Mouse (Mus musculus) forebrain, embryonic 12.5 days (tissue): ENCODE measurements around the gene Zfp14. TPM values are rescaled to one million over a fixed set of nuclear protein-coding genes. Genes with fewer than 3 reads are reported as not detected.
A peak's percentile ranks its signal among the peaks of the same experiment; 100 is the strongest.

ENCODE experiments used
- ATAC-seq: fragments of 200-750 bp; cut with Nextera tagmentation; 2 replicates; pipeline ENCODE4 v1.8.0; 2017; ENCODE audit warnings: moderate TSS enrichment; ENCODE audit not compliant: low FRiP score
- H3K27ac ChIP-seq: fragments of 300-500 bp; sonication (generic); 2 replicates; pipeline ENCODE4 v1.5.1; 2016; ENCODE audit warnings: mild to moderate bottlenecking
- H3K27me3 ChIP-seq: fragments of 300-500 bp; sonication (generic); 2 replicates; pipeline ENCODE4 v1.6.1; 2016; ENCODE audit warnings: mild to moderate bottlenecking
- H3K36me3 ChIP-seq: fragments of 300-500 bp; sonication (generic); replicated peaks from 2 replicates; pipeline ENCODE4 v1.6.1; 2016; ENCODE audit warnings: mild to moderate bottlenecking
- H3K4me1 ChIP-seq: fragments of 300-500 bp; sonication (generic); 2 replicates; pipeline ENCODE4 v1.6.1; 2016
- H3K4me2 ChIP-seq: fragments of 300-500 bp; sonication (generic); 2 replicates; pipeline ENCODE4 v1.6.1; 2016; ENCODE audit warnings: mild to moderate bottlenecking, moderate library complexity
- H3K4me3 ChIP-seq: fragments of 300-500 bp; sonication (generic); replicated peaks from 2 replicates; pipeline ENCODE4 v1.5.1; 2016; ENCODE audit warnings: mild to moderate bottlenecking
- H3K9ac ChIP-seq: fragments of 300-500 bp; sonication (generic); 2 replicates; pipeline ENCODE4 v1.6.1; 2016; ENCODE audit warnings: mild to moderate bottlenecking
- H3K9me3 ChIP-seq: fragments of 300-500 bp; sonication (generic); 2 replicates; pipeline ENCODE4 v1.6.1; 2016
- WGBS: fragments of 180-500 bp; shearing (Covaris S2); methylation state at CpG from one replicate; pipeline ENCODE4 v1.1.7; 2016; 5-methylcytosine and 5-hydroxymethylcytosine counted together
- polyA plus RNA-seq: library from polyadenylated mRNA; unstranded; fragments of >200 nt; fragmentation: Nextera tagmentation; extraction: Ambion mirVana; gene quantifications from 2 replicates; pipeline ENCODE4 v1.2.1, GENCODE M21; 2016

The Zfp14 gene
- polyA plus RNA-seq, 1 experiment from 2014 or later: 6.0 TPM

DNA sequence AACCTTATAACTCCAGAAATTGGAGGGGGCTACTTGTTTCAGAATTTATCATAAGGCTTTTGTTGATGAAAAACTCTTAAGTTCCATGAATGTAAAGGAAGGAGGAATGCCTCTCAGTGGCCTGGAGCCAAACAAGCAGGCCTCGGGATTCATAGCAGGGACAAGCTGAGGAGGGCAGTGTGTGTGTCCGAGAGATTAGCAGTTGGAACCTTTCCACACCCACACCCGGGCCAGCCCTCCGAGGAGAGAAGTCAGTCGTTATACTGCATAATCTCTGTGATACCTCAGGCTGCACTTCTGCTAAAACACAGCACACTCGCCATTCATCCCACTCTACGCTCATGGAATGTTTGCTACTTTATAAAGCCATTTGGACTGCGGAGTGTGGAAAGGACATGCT lies 27.4 kb downstream of the Zfp14 start:
- no peak for ATAC-seq
- no peaks in the 10 kb centered on the region for H3K9me3 ChIP-seq
- no peaks in the 10 kb centered on the region for H3K27me3 ChIP-seq
- H3K4me2 ChIP-seq: no peak overlapping the region
- no peaks in the 10 kb centered on the region for H3K4me1 ChIP-seq
- H3K9ac ChIP-seq: no peak overlapping the region
- peaks cover 83% of the 10 kb centered on the region for H3K36me3 ChIP-seq
- no peak overlapping the region for H3K27ac ChIP-seq
- 93% methylated on average over 8 of the region's 8 CpGs for WGBS
- H3K4me3 ChIP-seq: no peak overlapping the region

DNA sequence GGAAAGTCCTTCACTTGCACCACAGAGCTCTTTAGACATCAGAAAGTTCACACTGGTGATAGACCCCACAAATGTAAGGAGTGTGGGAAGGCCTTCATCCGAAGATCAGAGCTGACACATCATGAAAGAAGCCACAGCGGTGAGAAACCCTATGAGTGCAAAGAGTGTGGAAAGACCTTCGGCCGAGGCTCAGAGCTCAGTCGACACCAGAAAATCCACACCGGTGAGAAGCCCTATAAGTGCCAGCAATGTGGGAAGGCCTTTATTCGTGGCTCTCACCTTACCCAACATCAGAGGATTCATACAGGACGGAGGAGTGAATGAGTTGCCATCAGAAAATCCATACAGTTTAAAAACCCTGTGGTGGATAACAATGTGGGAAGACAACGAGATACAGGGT lies 27.9 kb downstream of the Zfp14 start:
- H3K4me2 ChIP-seq: no peak overlapping the region
- H3K27me3 ChIP-seq: no peaks in the 10 kb centered on the region
- H3K27ac ChIP-seq: no peak overlapping the region
- ATAC-seq: no peak
- H3K9ac ChIP-seq: no peak overlapping the region
- WGBS: 95% methylated on average over 9 of the region's 9 CpGs
- peaks cover 87% of the 10 kb centered on the region for H3K36me3 ChIP-seq
- H3K9me3 ChIP-seq: no peaks in the 10 kb centered on the region
- no peak overlapping the region for H3K4me3 ChIP-seq
- H3K4me1 ChIP-seq: no peaks in the 10 kb centered on the region

DNA sequence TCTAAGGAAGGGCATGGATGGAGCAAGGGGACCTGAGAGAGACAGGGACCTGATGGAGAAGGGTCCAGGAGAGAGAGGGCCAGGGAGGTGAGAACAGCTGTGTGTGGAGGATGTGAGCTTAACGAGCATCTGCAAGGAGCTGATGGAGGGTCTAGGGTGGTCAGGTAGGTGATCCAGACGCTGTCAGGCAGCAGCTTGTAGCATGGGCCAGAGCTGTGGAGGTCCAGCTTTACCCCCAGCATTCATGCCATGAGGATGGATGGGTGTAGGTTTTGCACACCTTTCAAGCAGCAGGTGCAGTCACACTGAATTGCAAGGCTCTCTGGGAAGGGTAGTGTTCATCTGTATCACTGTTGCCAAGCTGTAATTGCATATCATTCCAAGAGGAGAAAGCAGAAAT lies 31.6 kb downstream of the Zfp14 start:
- H3K36me3 ChIP-seq: peaks cover 92% of the 10 kb centered on the region
- 92% methylated on average over 2 of the region's 2 CpGs for WGBS

DNA sequence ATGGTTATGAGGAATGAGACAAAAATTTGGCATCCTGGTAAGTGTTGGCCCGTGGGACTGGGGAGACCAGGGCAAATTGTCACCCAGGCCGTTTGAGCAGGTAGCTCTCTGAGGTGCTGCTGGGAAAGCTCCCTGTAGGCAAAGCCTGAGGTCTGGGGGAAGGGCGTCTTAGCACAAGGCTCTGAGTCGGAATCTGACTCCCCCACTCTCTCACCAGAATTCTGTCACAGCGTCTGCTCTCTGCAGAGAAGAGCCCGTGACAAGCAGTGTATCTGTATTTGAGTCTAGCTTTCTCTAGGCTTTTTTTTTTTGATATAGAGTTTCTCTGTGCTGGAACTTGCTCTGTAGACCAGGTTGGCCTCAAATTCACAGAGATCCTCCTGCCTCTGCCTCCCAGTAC lies 34.0 kb downstream of the Zfp14 start:
- Histone ChIP-seq H3K27me3 (no peaks in the 10 kb centered on the region), H3K4me1 (no peaks in the 10 kb centered on the region), H3K4me3 (no peak overlapping the region), H3K36me3 (peaks cover 82% of the 10 kb centered on the region), H3K9ac (no peak overlapping the region), H3K9me3 (no peaks in the 10 kb centered on the region), H3K27ac (no peak overlapping the region), H3K4me2 (no peak overlapping the region)
- WGBS: 95% methylated on average over 6 of the region's 6 CpGs
- no peak for ATAC-seq

More for the DNA sequence above, 31.6 kb downstream of the Zfp14 start:
- Histone ChIP-seq H3K4me1 (no peaks in the 10 kb centered on the region), H3K27me3 (no peaks in the 10 kb centered on the region), H3K9me3 (no peaks in the 10 kb centered on the region), H3K4me2 (no peak overlapping the region), H3K9ac (no peak overlapping the region), H3K27ac (no peak overlapping the region), H3K4me3 (no peak overlapping the region)
- ATAC-seq: no peak

DNA sequence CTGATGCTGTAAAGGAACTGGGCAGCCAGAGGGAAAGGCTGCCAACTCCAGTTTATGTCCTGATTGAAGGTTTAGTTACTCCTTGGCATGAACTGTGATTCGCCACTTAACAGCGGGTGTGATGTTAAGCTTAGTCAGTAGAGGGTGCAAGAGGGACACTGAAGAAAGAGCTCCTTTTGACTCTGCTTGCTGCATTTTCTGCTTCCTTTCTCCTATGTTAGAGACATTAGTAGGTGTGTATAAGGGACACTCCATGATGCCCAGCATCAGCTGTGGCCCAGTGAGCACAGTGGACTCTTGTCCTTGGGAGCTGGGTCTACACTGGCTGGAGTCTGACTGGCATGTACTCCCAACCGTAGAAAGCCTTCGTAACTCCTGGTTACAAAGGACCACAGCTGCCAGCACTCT lies 38.2 kb downstream of the Zfp14 start:
- Histone ChIP-seq H3K4me3 (no peak overlapping the region), H3K27ac (no peak overlapping the region), H3K36me3 (peaks cover 64% of the 10 kb centered on the region), H3K4me1 (peaks cover 15% of the 10 kb centered on the region; the same call in 1 of the 2 replicates), H3K27me3 (no peaks in the 10 kb centered on the region), H3K9me3 (no peaks in the 10 kb centered on the region), H3K4me2 (no peak overlapping the region), H3K9ac (no peak overlapping the region)
- ATAC-seq: no peak
- WGBS: 80% methylated on average over 4 of the region's 4 CpGs

DNA sequence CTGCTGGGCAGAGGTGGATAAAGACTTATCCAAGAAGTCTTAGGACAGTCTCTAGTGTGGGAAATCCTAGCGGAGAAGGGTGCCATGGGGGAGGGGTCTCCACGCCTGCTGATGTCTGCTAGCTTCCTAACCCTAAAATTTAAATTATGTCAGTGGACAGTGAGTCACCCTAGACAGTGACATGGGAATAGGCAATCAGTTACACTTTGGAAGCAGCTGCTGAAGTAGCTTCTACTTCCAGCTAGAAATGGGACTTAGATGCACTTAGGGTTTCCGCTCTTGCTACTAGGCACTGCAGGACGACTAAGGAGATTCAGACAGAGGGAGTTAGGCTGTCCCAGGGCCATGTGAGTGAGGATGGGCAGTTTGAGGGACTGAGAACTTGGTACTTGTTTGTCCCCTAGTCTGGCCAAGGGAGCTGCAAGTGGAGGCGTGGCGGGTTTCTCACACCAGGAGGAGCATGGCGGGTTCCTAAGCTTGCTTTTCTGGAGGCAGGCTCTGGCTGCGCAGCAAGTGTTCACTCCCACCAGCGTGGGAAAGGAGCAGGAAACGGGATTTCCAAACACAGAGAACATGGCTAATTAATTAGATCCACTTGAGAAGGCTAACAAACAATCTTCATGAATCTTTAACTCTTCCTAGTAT lies 40.5 kb downstream of the Zfp14 start:
- H3K9me3 ChIP-seq: no peaks in the 10 kb centered on the region
- no peak overlapping the region for H3K4me3 ChIP-seq
- H3K9ac ChIP-seq: no peak overlapping the region
- H3K36me3 ChIP-seq: peaks cover 49% of the 10 kb centered on the region
- H3K4me1 ChIP-seq: peaks cover 15% of the 10 kb centered on the region; the same call in 1 of the 2 replicates
- H3K27ac ChIP-seq: peak overlapping the region; percentile 68; the same call in 1 of the 2 replicates
- no peak for ATAC-seq
- H3K4me2 ChIP-seq: no peak overlapping the region
- 85% methylated on average over 10 of the region's 10 CpGs for WGBS
- H3K27me3 ChIP-seq: no peaks in the 10 kb centered on the region

DNA sequence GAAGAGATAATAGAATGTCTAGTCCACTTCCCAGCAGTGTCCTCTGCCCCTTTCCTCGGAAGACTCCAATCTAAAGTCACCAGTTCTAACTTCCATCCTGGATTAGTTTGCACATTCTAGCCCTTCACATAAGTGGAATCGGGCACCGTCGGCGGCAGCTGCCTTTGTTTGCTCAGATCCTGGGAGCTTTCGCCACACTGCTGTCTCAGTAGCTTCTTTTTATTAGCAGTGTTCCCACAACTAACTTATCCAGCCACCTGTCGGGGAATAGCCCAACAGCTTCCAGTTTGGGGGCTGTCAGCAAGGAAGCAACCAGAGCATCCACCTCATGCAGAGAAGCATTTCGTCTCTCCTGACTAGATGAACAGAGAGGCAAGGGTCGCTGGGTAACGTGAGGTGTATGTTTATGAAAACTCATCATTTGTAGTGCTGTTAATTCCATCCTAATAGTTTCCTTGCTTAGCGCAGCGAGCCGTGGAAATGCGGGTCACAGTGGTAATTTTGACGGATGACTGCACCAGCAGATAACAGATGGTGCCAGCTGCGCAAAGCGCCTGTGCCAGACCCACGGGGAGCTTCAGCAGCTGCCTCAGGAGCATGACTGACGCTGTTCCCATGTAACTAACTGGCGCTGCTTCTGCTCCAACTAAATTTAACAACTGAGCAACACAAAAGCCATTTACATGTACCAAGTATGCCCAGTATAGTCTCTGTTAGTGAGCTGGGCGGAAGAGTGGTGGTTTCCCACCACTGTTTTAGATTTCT lies 41.7 kb downstream of the Zfp14 start:
- peak; percentile 76; the same call in 1 of the 2 replicates for ATAC-seq
- H3K27ac ChIP-seq: peak overlapping the region; percentile 68
- H3K4me2 ChIP-seq: no peak overlapping the region
- no peaks in the 10 kb centered on the region for H3K9me3 ChIP-seq
- no peak overlapping the region for H3K4me3 ChIP-seq
- H3K36me3 ChIP-seq: peaks cover 43% of the 10 kb centered on the region
- peaks cover 15% of the 10 kb centered on the region; the same call in 1 of the 2 replicates for H3K4me1 ChIP-seq
- WGBS: 77% methylated on average over 21 of the region's 21 CpGs
- no peaks in the 10 kb centered on the region for H3K27me3 ChIP-seq
- H3K9ac ChIP-seq: no peak overlapping the region

DNA sequence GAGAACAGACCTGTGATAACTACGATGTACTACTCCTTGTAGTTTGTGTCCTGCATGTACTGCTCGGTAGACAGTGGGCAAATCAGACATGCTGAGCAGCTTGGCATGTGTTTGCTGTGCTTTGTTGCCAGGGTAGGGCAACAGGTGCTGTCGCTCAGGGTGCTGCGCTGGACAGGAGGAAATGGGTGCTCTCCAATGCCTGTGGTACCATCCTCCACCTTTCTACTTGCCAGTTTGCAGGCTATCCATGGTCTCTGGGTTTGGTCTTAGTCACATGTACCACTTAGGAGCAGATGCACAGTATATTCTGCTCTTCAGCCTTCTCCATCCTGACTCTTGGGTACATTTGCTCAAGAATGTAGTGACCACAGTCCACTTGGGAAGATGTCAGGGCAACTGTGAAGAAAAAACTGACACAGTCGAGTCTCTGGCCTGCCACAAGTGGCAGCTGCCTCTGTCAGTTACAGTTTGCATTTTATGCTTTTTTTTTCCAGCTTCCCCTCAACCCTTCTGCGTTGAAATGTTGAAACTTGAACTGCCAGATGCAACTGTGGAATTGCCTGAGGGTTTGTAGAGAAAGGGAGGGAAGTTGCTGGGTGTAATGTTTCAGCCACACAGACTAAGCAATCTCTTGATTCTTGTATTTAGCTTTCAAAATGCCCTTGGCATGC lies 43.0 kb downstream of the Zfp14 start:
- Histone ChIP-seq H3K4me2 (no peak overlapping the region), H3K4me3 (no peak overlapping the region), H3K27ac (no peak overlapping the region), H3K36me3 (peaks cover 29% of the 10 kb centered on the region), H3K9me3 (no peaks in the 10 kb centered on the region), H3K4me1 (peaks cover 15% of the 10 kb centered on the region; the same call in 1 of the 2 replicates), H3K27me3 (no peaks in the 10 kb centered on the region), H3K9ac (no peak overlapping the region)
- 85% methylated on average over 6 of the region's 6 CpGs for WGBS
- ATAC-seq: no peak

DNA sequence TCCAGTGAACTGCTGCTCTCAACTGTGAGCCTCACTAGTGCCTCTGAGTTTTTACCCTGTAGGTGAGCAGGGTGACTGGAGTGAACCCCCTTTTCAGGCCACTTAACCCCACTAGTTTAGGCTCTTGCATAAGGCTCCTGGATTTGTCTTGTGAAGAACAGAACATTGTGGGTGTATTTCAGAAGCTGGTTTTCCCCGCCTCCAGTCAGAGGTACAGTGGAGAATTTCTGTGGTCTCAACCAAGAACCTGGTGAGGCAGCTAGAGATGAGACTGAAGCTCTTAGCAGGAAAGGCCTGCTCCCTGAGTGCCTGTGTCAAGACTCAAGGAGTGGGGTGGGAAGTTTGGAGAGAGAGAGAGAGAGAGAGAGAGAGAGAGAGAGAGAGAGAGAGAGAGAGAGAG lies 43.6 kb downstream of the Zfp14 start:
- Histone ChIP-seq H3K4me3 (no peak overlapping the region), H3K9me3 (no peaks in the 10 kb centered on the region), H3K4me1 (peaks cover 15% of the 10 kb centered on the region; the same call in 1 of the 2 replicates), H3K9ac (no peak overlapping the region), H3K36me3 (peaks cover 32% of the 10 kb centered on the region), H3K27ac (no peak overlapping the region), H3K27me3 (no peaks in the 10 kb centered on the region), H3K4me2 (no peak overlapping the region)
- 87% methylated on average over 1 of the region's 1 CpGs for WGBS
- no peak for ATAC-seq

DNA sequence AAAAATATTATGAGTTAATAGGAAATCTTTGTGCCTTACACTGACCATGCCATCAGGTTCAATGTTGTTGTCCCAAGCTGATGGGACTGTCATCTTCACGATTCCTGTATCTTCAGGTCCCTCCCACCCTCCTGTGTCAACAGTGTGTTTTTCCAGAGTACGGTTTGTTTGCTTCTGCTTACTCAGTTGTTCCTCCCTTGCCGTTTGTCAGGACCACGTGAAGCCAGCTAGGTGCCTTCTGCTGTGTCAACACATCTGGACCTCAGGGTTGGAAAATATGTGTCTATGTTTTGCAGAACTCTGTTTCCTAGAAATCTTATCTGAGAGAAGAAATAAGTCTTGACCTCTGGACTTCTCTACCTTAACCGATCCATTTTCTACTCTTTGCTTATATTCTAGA lies 50.6 kb downstream of the Zfp14 start:
- H3K9ac ChIP-seq: no peak overlapping the region
- H3K36me3 ChIP-seq: peaks cover 62% of the 10 kb centered on the region
- ATAC-seq: no peak
- H3K9me3 ChIP-seq: no peaks in the 10 kb centered on the region
- no peak overlapping the region for H3K4me3 ChIP-seq
- H3K4me2 ChIP-seq: no peak overlapping the region
- no peak overlapping the region for H3K27ac ChIP-seq
- H3K27me3 ChIP-seq: no peaks in the 10 kb centered on the region
- H3K4me1 ChIP-seq: no peaks in the 10 kb centered on the region
- WGBS: 93% methylated on average over 5 of the region's 5 CpGs

DNA sequence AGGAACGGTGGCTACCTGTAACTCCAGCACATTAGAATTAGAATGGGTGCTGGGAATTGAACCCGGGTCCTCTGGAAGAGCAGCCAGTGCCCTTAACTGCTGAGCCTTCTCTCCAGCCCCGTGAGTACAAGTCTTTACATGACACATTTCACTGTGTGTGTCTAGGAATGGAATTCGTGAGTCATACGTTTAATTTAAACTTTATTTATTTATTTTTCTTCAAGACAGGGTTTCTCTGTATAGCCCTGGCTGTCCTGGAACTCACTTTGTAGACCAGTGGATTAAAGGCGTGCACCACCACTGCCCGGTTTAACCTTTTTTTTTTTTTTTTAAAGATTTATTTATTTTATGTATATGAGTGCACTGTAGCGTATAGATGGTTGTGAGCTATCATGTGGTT lies 56.0 kb downstream of the Zfp14 start:
- ATAC-seq: no peak
- Histone ChIP-seq H3K27me3 (no peaks in the 10 kb centered on the region), H3K4me1 (no peaks in the 10 kb centered on the region), H3K9ac (no peak overlapping the region), H3K4me3 (no peak overlapping the region), H3K9me3 (no peaks in the 10 kb centered on the region), H3K4me2 (no peak overlapping the region), H3K27ac (no peak overlapping the region), H3K36me3 (peaks cover 84% of the 10 kb centered on the region)
- WGBS: 94% methylated on average over 8 of the region's 8 CpGs

DNA sequence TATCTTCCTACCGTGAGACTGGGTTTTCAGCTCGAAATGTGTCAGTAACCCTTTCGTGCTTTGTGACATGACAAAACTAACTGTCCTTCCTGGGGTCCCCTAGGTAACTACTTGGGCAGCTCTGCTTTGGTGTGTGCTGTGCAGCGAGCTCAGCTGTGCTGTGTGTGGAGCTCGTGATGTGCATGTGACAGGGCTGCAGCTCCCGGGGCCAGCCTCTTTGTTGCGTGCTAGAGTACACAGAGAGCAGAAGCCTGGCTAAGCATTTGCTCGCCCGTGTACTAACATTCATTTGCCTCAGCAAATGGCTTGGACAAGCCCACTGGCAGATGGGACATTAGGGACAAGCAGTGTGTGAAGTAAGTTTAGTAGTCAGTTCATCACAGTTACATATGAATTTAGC lies 57.8 kb downstream of the Zfp14 start:
- Histone ChIP-seq H3K4me3 (no peak overlapping the region), H3K4me1 (no peaks in the 10 kb centered on the region), H3K9me3 (no peaks in the 10 kb centered on the region), H3K36me3 (peaks cover 77% of the 10 kb centered on the region), H3K27me3 (no peaks in the 10 kb centered on the region), H3K4me2 (no peak overlapping the region), H3K9ac (no peak overlapping the region), H3K27ac (no peak overlapping the region)
- 97% methylated on average over 9 of the region's 9 CpGs for WGBS
- ATAC-seq: no peak
